ENCODE assay signal across 8 mouse cellular contexts in genomic region chr1:171044365-171045078, GRCm38 (mm10). TPM values are rescaled to one million over a fixed set of nuclear protein-coding genes. Genes with fewer than 3 reads are reported as not detected.
DNase-seq lines count a peak whose midpoint lies in the region; ATAC-seq and TF ChIP-seq lines count a peak whose summit lies in the region.

No protein-coding gene starts in this region.

- WGBS in heart, embryonic 13.5 days: under 1% methylated on average over 33 of the region's 33 CpGs
- under 1% methylated on average over 33 of the region's 33 CpGs for WGBS in kidney, postnatal 0 days
- under 1% methylated on average over 33 of the region's 33 CpGs for WGBS in liver, adult 2 months

- no peak for TF ChIP-seq CTCF in kidney, postnatal 0 days (IDR thresholded peaks at IDR 0.05; ENCODE audit: low read depth)
- no peak for TF ChIP-seq CTCF in liver, adult 2 months (IDR thresholded peaks at IDR 0.05; ENCODE audit: low read depth, low read length)

- no peaks in the 10 kb centered on the region for H3K79me2 ChIP-seq in liver, adult 2 months (ENCODE audit: control insufficient read depth, insufficient read depth, low read length)
- H3K79me2 ChIP-seq in myocyte (ENCODE audit: control insufficient read depth, insufficient read depth): no peaks in the 10 kb centered on the region

- peak overlapping the region; percentile 72 for H3K4me2 ChIP-seq in heart, embryonic 13.5 days
- peak overlapping the region; percentile 46 for H3K4me2 ChIP-seq in kidney, postnatal 0 days (ENCODE audit: low read length)
- H3K4me2 ChIP-seq in myocyte (ENCODE audit: low read depth): no peak overlapping the region

- DNase-seq in B cell, adult 2 months: peak; percentile 86 to 88
- peak; percentile 84 for DNase-seq in brain, embryonic 18.5 days (ENCODE audit: low read depth, low spot score)
- DNase-seq in kidney, postnatal 0 days (ENCODE audit: low spot score): peak; percentile 94
- peak; percentile 80 for DNase-seq in liver, adult 2 months (ENCODE audit: extremely low read depth, low read depth, low spot score)
- DNase-seq in spleen, postnatal 4 days (ENCODE audit: low spot score in 2 of 2): peak; percentile 84 to 91

- peak; percentile 95 for ATAC-seq in erythroid progenitor cell, adult 5-6 weeks (replicated peaks; ENCODE audit: low FRiP score, poor library complexity, severe bottlenecking)
- peak; percentile 91 for ATAC-seq in heart, embryonic 13.5 days (ENCODE audit: extremely low read depth, insufficient number of reproducible peaks, low FRiP score, low TSS enrichment)
- peak; percentile 93 for ATAC-seq in kidney, postnatal 0 days (replicated peaks; ENCODE audit: low FRiP score, low read depth)

- H3K27ac ChIP-seq in heart, embryonic 13.5 days (replicated peaks): peak overlapping the region; percentile 86
- H3K27ac ChIP-seq in kidney, postnatal 0 days: peak overlapping the region; percentile 65
- peak overlapping the region; percentile 39 for H3K27ac ChIP-seq in liver, adult 2 months (replicated peaks; ENCODE audit: insufficient read depth, low read depth, low read length)

- 0 out of 2 replicates have a peak, but pooled peaks cover 4% of the 10 kb centered on the region for H3K4me1 ChIP-seq in heart, embryonic 13.5 days
- no peaks in the 10 kb centered on the region for H3K4me1 ChIP-seq in kidney, postnatal 0 days (replicated peaks; ENCODE audit: insufficient read depth, low read length)
- 0 out of 2 replicates have a peak, but pooled peaks cover 1% of the 10 kb centered on the region for H3K4me1 ChIP-seq in liver, adult 2 months (ENCODE audit: control insufficient read depth, insufficient read depth, low read length)

- TF ChIP-seq POLR2A in liver, adult 2 months (IDR thresholded peaks at IDR 0.05; ENCODE audit: extremely low read depth, insufficient read depth, low read length): 0 out of 2 replicates have a peak, but pooled peaks have one; percentile 6
- no peak for TF ChIP-seq POLR2A in myocyte (IDR thresholded peaks at IDR 0.05; ENCODE audit: insufficient read length, low read depth)

- peak overlapping the region; percentile 84 for H3K9ac ChIP-seq in heart, embryonic 13.5 days
- H3K9ac ChIP-seq in kidney, postnatal 0 days (ENCODE audit: low read depth, low read length): peak overlapping the region; percentile 41
- peak overlapping the region; percentile 45 for H3K9ac ChIP-seq in liver, adult 2 months (ENCODE audit: low read depth, low read length)

- H3K27me3 ChIP-seq in heart, embryonic 13.5 days (replicated peaks): no peaks in the 10 kb centered on the region; the same call in 1 of the 2 replicates
- H3K27me3 ChIP-seq in kidney, postnatal 0 days (ENCODE audit: insufficient read depth, low read length): no peaks in the 10 kb centered on the region
- H3K27me3 ChIP-seq in liver, adult 2 months (ENCODE audit: control insufficient read depth, insufficient read depth, low read length): no peaks in the 10 kb centered on the region
- H3K27me3 ChIP-seq in myocyte (ENCODE audit: control insufficient read depth, insufficient read depth, insufficient read length): no peaks in the 10 kb centered on the region

- H3K4me3 ChIP-seq in heart, embryonic 13.5 days: peak overlapping the region; percentile 73
- H3K4me3 ChIP-seq in kidney, postnatal 0 days (replicated peaks; ENCODE audit: low read depth, low read length): peak overlapping the region; percentile 54
- H3K4me3 ChIP-seq in liver, adult 2 months (ENCODE audit: insufficient read depth, low read depth, low read length): peak overlapping the region; percentile 67
- no peak overlapping the region for H3K4me3 ChIP-seq in myocyte

- H3K36me3 ChIP-seq in heart, embryonic 13.5 days: no peaks in the 10 kb centered on the region
- no peaks in the 10 kb centered on the region for H3K36me3 ChIP-seq in kidney, postnatal 0 days (ENCODE audit: insufficient read depth, low read length)
- no peaks in the 10 kb centered on the region for H3K36me3 ChIP-seq in liver, adult 2 months (ENCODE audit: control insufficient read depth, insufficient read depth, low read length)
- no peaks in the 10 kb centered on the region for H3K36me3 ChIP-seq in myocyte (ENCODE audit: control insufficient read depth, insufficient read depth)

- H3ac ChIP-seq in myocyte (ENCODE audit: control insufficient read depth, insufficient read length): no peak overlapping the region

- H3K9me3 ChIP-seq in heart, embryonic 13.5 days: no peaks in the 10 kb centered on the region
- H3K9me3 ChIP-seq in kidney, postnatal 0 days (replicated peaks; ENCODE audit: low read length): no peaks in the 10 kb centered on the region

TF ChIP-seq in myocyte, 11 proteins besides CTCF, POLR2A, EP300 and RAD21:
- TF ChIP-seq E2F4 (IDR thresholded peaks at IDR 0.05; ENCODE audit: insufficient read depth) (peak; percentile 17), MYOG (IDR thresholded peaks at IDR 0.05; ENCODE audit: control insufficient read depth in 1 of 3, insufficient read depth in 1 of 3, insufficient read length in 2 of 3, low read depth in 2 of 3) (no peak)

RNA-seq across cellular contexts. Expression of gene Fcgr3, which starts 20.2 kb away (rescaled TPM):
- 78.6 and 80.1 TPM in 2 replicates for total RNA-seq in erythroid progenitor cell, adult 5-6 weeks (2015; ENCODE audit: low replicate concordance)
- total RNA-seq in erythroid progenitor cell, adult 5-6 weeks (2017; ENCODE audit: low replicate concordance): 29.8 and 53.5 TPM in 2 replicates
- polyA plus RNA-seq in heart, embryonic 13.5 days (2015; fragmentation: Nextera tagmentation; extraction: Ambion mirVana): 6.9 and 9.1 TPM in 2 replicates
- 12.1 and 13.2 TPM in 2 replicates for polyA plus RNA-seq in kidney, postnatal 0 days (2015; fragmentation: Nextera tagmentation; extraction: Ambion mirVana)
- 11.5 and 14.5 TPM in 2 replicates for total RNA-seq in liver, adult 2 months (2014; rRNA removed)
- 2.6 and 4.5 TPM in 2 replicates for polyA plus RNA-seq in liver, adult 2 months (2012; rRNA removed)
- polyA plus RNA-seq in myocyte (2012; fragmentation: generic; extraction: Trizol): 0.05 TPM

RNA-seq across cellular contexts. Expression of gene Fcgr4, which starts 25.8 kb away (rescaled TPM):
- 12.2 and 20.2 TPM in 2 replicates for total RNA-seq in erythroid progenitor cell, adult 5-6 weeks (2015; ENCODE audit: low replicate concordance)
- total RNA-seq in erythroid progenitor cell, adult 5-6 weeks (2017; ENCODE audit: low replicate concordance): 7.3 and 7.6 TPM in 2 replicates
- 0.37 and 0.85 TPM in 2 replicates for polyA plus RNA-seq in heart, embryonic 13.5 days (2015; fragmentation: Nextera tagmentation; extraction: Ambion mirVana)
- 2.0 and 2.3 TPM in 2 replicates for polyA plus RNA-seq in kidney, postnatal 0 days (2015; fragmentation: Nextera tagmentation; extraction: Ambion mirVana)
- total RNA-seq in liver, adult 2 months (2014; rRNA removed): 8.4 and 10.3 TPM in 2 replicates
- polyA plus RNA-seq in liver, adult 2 months (2012; rRNA removed): 3.1 and 4.5 TPM in 2 replicates
- polyA plus RNA-seq in myocyte (2012; fragmentation: generic; extraction: Trizol): 2.1 TPM
